Mouse (Mus musculus) lung, postnatal 14 days (tissue): ENCODE results near the gene Cep170.
A peak's percentile ranks its signal among the peaks of the same experiment; 100 is the strongest.

ENCODE experiments used
- DNase-seq: peaks from one replicate; pipeline ENCODE4 v3.0.0; 2021

Cep170 gene

DNA sequence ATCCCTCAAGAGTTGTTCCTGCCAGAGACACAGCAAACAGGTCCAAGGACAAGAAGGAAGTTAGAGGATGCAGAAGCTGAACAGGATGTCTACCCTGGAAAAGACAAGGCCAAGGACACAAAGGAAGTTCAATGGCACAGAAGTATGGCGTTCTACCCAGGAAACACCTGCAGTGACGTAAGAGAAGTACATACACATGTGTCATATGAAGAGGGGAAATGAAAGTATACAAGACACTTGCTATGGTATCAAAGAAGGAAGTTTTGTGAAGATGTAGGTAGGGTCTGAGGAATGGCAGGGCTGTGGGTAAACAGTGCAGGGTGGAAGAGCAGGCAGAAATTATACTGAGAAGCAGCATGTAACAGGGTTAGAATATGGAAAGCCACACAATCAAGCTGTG, 81.0 kb downstream of the Cep170 start:
- DNase-seq: no peak

DNA sequence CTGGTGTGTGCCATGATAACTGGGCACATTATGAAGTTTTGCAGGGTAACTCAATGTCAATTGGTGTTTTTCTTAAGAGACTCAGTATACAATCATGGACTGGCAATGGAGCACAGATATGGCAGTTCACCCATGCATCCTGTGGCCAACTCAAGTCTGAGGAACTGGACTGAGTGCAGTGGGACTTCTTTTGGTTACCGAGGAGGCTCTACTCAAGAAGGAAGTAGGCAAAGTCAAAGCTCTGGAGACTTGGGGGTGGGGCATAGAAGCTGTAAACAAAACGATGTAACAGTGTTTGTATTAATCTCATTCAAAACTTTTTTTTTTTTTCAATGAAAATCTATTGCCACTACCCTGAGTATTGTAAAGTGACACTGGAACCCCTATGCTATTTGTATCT, 83.3 kb downstream of the Cep170 start:
- DNase-seq: no peak

DNA sequence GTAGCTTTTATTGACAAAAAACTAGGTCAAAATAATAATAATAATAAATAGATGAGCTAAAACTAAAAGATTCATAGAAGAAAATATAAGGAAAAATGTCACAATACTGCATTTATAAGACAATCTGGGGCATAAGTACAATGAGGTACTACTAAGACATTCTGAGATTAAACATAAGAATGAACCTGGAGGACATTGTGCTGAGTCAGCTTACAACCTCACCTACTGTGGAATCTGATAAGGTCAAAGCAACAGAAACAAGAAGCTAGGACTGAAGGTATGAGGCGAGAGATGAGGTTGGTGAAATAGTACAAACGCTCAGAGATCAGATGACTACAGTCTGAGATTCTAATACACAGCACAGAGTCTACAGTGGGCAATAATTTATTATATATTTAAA, 86.5 kb downstream of the Cep170 start:
- no peak for DNase-seq

DNA sequence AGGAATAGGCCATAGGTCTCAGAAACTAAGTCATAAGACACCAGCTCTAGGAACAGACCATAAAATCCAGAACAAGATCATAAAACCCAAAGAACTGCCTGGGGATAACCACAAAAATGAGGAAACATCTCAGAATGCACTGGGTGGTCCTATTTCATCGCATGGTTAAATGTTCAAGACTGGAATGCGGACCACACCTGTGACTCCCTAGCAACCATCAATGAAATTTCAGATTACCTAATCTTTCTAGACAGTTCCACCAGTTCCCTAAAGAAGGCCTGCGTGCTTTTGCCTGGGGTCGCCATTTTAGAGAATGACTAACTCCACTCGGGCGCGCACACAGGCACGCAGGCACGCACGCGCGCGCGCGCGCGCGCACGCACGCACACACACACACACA, 89.1 kb downstream of the Cep170 start:
- DNase-seq: no peak

DNA sequence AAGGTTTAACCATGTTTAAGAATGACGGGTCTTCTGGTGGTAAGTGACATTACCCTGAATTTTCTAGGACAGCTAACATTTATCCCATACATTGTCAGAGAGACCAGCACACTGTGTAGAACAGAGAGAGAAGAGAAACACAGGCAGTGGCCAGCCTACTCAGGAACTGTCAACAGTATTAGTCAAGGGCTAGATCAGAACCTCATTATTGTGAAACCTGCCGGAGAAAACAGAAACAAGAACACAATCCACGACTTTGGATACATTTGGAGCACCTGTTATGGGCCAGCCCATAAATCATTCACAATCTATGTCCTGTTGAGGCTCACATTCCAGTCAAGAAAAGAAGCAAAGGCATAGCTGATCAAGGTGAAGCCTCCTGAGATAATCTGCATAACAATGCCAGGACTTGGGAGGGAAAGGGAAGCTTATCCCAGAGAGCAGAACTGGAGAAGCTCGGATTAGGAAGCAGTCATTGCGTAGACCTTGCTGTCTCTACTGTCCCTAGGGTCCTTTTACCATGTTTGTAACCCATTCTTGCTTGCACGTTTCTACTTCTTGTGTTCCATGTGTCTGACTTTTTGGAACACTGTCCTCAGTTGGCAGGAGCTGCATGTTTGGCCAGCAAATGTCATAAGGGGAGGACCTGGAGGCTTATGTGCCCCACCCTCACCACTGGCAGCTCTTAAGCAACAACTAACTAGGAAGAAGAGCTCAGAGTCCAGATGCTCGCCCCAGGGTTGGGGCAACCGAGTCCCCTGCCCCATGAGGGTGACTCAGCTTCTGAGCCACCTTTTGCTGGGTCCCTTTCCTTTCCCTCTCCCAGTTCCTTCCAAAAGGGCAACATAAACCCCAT, 89.8 kb downstream of the Cep170 start:
- DNase-seq: no peak

DNA sequence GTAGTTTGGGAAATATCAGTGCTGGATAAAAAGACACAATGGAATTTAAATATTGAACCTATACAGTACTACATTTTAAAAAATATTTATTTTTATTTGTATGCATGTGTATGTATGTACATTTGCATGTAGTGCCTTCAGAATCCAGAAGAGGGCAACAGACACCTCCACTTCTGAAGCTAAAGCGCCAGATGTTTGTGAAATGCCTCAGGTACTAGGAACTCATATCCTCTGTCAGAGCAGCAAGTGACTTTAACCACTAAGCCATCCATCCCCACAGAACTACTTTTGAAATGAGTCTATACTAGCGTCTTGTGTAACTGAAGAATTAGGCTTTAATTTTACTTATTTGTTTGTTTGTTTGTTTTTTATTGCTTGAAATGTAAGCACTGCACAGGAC, 101.4 kb downstream of the Cep170 start:
- peak; percentile 36 for DNase-seq

DNA sequence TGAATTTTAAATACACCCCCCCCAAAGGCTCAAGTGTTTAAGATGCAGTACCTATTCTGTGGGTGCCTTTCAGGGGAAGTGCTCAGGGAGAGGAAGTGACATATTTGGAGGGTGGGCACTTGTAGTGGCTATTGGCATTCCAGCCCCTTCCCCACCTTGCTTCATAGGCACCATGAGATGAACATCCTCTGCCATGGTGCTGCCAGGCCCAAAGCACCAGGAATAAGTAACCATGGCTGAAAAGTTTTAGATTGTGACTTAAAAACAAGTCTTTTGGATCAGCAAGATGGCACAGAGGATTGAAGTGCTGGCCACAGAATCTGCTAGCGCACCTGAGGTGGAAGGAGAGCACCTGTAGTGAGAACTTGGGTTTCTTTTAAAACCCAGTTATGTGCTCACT, 113.6 kb downstream of the Cep170 start:
- DNase-seq: no peak

DNA sequence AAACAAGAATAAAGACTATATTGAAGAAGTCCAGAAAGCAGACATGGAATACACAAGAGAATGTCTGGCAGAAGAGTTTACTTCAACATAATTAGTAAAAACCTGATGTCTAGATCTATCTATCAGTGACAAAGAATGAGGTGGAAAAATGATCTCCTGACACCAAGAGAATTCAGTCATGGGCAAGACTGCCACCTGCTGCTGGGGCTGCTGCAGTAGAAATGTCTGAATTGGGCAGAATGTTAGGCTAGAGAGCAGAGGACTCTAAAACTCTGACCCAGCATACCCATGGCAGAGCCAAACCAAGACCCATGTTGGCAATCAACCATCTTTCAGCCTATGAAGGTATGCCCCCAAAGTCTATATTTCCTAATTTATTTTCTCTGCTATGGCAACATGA, 114.1 kb downstream of the Cep170 start:
- peak; percentile 11 for DNase-seq

DNA sequence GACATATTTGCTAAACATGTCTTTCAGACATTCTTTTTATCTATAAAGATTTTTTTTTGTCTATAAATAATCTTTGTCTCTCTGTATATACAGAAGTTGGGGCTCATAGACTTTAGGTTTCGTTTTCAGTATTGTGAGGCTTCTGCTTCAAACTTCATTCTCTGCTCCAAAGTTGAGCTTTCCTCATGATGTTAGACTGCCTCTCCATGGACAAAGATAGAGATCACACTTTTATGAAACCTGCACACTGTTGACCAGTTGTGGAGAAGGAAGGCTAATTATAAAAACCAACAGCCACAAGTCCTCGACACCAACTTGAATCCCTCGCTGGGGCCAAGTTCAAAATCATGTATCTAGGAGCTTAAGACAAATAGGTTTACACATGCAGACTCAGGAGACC, 115.2 kb downstream of the Cep170 start:
- no peak for DNase-seq

DNA sequence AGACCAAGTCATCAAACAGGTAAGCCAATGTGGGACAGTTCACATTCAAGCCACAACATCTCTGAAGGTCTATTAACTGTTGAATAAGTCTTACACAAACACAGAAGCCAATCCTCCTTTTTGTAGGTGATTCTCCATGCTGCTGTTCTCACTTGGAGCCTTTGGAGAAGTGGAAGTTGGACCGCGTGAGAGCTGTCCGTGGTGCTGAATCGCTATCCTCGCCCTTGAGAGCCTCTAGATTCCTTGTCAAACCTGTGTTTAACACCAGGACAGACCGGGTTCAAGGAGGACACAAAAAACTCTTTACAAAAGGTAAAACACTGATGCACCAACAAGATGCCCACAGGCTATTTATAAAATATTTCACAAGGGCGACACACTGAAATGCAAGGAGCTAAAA, 116.8 kb downstream of the Cep170 start:
- peak; percentile 65 for DNase-seq

DNA sequence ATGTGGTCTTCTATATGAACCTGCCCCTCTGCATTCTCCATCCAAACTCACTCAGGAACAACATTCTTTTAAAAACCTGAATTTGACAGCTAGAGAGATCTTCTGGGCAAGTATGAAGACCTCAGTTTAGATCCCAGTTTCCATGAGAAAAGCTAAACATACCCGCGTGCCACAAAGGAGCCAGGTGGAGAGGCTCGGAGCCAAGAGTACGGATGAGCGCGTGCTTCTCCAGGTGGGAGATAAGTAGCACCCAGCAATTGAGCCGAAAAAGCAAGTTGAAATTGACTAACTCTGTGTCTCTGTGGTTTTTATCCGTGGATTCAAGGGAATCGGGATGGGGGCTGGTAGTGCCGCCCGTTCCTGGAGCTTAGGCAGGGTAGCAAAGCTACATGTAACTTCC, 122.8 kb downstream of the Cep170 start:
- DNase-seq: no peak

DNA sequence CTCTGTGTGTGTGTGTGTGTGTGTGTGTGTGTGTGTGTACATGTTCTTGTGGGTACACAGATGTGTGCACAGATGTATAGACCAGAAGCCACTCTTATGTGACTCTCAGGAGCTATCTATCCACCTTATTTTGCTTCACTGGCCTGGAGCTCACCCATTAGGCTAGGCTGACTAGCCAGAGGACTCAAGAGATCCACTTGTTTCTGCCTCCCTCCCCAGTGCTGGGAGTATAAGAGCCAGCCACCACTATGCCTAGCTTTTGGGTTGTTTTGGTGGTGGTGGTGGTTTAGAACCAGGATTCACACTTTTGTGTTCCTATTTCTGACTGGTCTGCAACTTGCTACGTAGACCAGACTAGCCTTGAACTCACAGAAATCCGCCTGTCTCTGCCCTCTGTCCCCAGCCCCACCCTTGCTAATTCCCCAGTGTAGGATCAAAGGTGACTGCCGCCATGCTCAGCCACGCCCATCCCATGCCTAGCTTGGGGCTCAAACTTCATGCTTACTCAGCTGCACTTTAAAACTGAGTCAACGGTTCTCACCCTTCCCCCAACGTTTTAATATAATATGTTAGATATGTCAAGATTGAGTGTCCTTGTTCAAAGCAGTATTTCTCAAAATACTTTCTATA, 125.5 kb downstream of the Cep170 start:
- no peak for DNase-seq
